Mouse (Mus musculus): ENCODE data around the gene Ciao2a.

Ciao2a gene

DNA sequence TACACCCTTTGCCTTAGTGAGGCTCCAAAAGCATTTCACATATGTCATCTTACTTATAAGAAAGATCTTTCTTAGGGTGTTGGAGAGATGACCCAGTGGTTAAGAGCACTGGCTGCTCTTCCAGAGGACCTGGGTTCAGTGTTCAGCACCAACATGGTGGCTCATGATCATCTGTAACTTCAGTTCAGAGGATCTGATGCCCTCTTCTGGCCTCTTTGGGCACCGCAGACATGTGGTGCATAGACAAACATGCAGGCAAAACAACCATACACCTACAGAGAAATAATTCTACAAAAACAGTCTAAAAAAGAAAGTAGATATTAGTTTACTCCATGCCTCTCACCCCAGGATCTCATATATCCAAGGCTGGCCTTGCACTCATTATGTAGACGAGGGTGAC is 33.7 kb downstream of the Ciao2a start:
- no peak for DNase-seq (ENCODE audit: low read depth, low spot score)

DNA sequence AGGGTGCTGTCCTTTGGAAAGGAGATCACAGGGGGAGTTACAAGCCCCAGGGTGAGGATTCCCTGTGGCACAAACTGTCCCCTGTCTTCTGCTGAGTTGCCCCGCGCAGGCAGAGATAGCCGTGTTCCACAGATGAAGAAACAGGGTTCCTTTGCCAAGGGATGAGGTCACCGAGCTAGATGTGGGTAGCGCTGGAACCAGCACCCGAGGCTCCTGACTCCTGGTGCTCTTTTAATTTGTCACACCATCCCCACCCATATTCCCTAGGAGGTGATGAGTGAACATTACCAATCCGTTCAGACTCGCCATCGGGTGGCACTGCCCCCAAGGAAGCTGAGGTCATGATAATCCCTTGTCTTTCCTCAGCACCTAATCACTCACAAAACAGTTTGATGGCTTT is 36.6 kb downstream of the Ciao2a start:
- no peak for DNase-seq (ENCODE audit: low read depth, low spot score)

DNA sequence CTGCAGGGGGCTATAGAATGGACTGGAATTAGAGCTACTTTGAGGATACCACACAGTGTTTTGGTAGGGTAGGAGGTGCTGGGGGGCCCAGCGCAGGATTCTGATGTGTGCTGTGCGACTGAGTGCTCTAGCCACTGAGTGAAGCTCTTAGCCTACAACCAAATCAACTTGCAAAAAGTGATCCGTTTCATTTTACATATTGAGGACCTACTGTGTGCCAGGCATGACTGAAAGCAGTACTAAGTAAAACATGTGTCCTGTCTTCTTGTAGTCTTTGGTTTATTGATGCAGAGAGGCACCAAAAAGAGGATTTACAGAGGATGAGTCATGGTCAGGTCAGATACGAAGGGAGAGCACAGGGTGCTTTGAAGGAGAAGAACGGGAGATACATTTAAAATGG is 40.8 kb downstream of the Ciao2a start:
- no peak for DNase-seq (ENCODE audit: low read depth, low spot score)

DNA sequence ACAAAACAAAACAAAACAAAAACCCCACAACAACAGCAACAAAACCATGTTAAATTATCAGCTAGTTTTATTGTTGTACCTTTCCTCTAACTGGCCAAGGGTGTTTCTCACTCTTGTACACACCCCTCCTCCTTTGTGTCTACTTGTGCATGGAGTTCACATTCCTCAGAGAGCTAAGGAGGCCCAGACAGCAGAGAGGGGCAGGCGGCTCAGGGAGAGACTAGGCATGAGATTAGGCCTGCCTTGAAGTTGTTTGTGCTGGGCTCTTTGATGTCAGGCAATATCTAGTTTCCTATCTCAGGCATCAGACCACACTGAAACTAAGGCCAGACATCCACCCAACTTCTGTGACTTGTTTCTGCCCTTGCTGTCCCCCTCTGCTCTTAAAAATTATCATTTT is 41.8 kb downstream of the Ciao2a start:
- DNase-seq (ENCODE audit: low read depth, low spot score) = no peak

DNA sequence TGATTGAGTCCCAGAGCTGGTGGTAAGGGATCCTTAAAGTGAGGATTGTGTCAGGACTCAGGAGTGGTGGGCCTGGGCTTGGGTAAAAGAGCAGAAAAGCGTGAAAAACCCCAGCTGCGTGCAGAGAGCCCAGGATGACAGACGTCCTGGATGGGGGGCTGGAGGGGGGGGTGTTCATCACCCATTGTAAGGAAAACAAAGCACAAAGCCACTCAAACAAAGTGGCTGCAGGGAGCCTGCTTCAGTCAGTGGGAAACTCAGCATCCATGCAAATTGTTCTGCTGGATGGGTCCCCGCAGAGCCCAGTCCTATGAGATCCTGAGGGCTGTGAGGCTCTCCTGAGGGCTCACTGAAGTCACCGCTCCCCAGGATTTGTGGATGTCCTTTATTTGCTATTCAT is 44.1 kb downstream of the Ciao2a start:
- peak; percentile 29 for DNase-seq (ENCODE audit: low read depth, low spot score)

DNA sequence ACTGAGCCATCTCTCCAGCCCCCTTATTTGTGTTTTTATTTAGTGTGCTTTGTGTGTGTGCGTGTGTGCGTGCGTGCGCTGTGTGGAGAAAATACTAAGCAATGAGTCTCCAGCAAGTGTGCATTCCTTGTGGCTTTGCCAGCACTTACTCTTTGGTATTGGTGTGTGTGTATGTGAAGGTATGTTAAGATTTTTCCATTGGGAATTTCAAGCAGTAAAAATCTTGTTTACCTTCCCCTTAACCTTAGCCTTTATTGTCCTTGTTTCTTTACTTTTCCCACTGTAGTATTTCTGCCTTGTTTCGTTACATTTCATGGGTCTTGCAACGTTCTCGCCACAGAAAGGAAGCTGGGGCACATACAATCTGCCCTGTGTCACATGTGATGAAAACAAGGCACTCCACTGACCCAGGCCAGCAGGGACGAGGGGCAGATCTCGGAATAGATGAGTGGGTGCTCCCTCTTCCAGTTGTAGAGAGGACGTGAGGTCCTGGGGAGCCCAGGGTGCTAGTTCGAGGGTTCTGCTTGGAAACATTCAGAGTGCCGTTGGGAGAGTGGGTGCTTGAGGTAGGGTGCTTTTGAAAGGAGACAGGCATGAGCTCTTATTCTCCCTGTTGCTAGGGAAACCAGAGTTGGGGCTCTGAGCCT is 45.0 kb downstream of the Ciao2a start:
- DNase-seq (ENCODE audit: low read depth, low spot score) = no peak

DNA sequence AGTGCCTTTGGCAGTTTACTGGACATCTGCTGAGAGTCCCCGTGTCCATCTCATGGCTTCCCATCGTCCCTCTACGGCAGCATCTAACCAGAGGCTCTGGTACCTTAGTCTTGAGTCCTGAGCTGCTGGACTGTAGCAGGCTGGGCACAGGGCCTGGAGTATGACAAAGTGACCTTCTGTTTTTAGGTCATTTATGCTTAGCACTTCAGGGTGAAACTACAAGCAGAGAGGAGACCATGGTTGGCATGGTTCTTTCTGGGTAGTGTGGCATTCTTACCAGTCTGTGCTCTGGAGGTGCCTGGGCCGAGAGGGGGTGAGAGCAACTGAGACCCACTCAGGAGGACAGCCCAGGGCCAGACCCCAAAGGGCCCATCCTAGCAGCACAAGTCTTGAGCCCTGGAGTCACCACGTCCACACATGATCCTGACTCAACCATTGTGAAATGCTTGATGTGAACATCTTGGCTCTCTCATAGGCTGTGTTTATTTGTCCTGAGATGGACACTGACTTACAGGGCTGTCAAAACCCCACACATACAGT is 47.0 kb downstream of the Ciao2a start:
- DNase-seq (ENCODE audit: low read depth, low spot score) = no peak

DNA sequence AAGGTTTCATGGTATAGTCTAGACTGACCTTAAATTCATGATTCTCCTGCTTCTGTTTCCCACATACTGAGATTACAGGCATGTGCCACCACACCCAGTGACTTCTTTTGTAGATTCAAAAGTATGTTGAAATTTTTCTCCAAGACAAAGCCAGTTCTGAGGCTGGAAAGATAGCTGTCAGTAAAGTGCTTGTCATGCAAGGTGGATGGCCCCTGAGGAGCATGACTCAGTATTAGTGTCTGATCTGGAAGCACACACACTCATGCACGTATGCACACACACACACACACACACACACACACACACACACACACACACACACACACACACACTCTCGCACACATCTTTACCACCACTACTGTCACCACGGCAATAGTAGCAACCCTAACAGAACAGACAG is 48.6 kb downstream of the Ciao2a start:
- DNase-seq (ENCODE audit: low read depth, low spot score) = no peak

DNA sequence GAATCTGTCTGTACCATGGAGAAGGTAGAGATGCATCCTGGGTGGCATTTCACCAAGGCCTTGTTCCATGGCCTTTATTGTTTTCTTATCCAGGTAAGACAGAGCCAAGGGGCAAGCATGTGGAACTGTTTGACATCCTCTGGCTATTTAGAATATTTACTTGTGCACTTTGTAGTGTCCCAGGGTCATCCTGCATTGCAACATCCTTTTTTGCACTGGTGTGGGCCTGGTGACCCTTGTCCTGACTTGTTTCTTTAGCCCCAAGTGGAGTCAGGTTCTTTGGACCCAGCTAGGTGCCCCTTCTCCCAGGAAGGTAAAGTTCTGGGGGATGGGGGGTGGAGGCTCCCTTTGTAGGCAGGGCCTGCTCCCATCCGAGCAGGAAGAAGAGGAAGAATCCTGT is 51.6 kb downstream of the Ciao2a start:
- no peak for DNase-seq (ENCODE audit: low read depth, low spot score)

DNA sequence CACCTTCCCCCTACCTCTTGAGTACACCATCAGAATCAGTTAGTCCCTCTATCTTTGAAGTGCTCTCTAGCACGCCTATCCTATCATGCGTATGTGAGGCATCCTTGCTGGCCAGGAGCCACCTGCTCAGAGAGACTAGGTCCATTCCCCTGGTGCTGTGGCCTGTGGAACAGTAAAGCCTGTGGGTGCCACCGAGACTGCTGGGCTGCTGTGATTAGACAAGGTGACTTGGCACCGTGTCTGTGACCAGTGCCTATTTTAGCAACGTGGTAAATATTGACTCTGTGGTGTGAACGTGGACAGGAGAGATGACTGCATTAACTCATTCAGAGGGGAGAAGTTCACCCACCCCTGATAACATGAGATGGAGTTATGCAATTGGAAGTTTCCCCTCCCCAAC is 53.4 kb downstream of the Ciao2a start:
- no peak for DNase-seq (ENCODE audit: low read depth, low spot score)

DNA sequence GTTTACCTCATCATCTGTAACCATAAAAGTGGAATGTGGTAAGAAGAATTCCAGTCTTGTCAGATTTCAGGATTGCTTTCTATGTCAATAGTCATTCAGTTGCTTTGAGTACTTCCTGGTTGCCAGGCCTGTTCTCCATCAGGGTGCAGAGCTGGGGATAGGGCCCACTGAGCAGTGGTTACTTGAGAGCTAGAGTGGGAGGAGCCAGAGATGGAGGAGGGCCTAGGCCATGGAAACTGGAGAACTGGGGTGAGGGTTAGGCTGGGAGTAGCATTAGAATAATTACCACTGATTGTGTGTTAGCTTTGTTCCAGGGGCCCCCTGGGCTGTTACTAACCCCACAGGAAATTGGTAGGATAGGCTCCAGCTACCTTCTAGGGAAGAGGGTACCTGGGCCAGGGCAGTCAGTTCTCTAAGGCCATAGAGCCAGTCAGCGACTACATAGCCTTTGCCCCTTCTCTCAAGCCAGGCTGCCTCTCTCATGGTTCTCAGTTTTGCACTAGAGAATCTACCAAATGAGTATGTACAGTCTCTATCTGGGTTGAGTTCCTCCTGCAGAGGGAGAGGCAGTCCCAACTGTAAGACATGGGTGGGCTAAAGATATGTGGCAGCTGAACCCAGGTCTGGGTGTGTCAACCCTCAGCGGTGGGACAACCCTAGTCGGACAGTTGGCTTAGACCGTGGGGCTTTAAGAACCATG is 54.9 kb downstream of the Ciao2a start:
- no peak for DNase-seq (ENCODE audit: low read depth, low spot score)

DNA sequence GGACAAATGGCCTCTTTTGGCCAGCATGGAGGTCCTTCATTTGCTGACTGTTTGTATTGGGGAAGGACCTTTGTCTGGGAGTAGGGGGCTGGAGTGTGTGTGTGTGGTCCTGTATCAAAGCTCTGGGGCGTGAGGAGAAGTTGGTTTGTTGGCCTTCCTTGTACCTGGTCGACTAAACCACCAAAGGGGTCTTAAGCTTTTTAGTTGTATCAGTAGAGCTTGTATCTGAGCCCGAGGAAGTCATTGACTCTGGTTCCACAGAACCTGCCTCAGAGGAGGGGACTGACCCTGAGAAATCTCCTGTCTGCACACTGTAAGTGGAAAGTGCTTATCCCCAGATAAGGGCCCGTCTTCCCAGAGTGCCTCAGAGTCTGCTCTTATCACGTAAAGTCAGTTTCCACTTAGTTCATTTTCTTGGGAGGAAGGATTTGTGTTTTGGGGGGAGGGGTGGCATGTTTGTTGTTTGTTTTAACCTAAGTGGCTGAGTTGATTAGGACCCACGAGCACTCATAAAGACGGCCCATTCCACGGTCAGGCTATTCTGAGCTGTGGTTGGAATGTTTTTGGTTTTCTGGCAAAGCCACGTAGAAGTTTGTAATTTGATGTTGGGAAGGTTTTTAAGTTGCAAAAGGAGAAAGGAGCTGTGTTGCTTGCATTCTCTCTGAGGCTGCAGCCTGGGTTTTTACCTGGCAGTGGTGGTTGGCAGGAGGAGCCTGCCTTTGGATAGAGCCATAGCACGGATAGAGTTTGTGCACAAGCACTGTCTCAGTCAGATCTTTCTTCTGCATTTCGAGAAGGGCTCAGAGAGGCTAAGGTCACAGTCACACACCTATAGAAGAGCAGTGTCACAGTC is 55.6 kb downstream of the Ciao2a start:
- no peak for DNase-seq (ENCODE audit: low read depth, low spot score)

DNA sequence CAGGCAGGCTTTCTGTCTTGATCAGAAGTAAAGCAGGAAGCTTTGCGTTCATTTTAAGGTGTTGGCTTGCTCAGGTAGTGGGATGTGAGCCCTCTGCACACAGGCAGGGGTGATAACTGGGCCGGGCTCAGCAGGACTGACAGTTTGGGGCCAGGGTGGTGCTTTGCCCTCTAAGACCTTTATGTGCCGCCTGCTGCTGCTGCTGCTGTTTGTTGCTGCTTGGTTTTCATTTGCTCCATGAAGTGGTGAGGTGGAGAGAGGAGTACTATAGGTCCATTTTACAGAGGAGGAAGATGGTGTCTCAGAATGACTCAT is 56.2 kb downstream of the Ciao2a start:
- DNase-seq (ENCODE audit: low read depth, low spot score) = no peak

DNA sequence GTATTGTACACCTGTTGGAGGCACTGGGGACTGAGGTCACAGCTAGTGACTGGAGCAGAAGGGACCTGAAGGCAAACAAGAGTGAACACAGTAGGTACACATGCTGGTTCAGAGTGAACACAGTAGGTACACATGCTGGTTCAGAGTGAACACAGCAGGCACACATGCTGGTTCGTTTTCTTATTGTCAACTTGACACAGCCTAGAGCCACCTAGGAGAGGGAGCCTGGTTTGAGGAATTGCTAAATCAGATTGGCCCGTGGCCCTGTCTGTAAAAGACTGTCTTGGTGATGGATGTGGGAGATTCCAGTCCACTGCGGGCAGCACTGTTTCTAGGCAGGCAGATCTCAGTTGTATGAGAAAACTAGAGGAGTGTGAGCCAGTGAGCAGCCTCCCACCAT is 56.6 kb downstream of the Ciao2a start:
- DNase-seq (ENCODE audit: low read depth, low spot score) = no peak

DNA sequence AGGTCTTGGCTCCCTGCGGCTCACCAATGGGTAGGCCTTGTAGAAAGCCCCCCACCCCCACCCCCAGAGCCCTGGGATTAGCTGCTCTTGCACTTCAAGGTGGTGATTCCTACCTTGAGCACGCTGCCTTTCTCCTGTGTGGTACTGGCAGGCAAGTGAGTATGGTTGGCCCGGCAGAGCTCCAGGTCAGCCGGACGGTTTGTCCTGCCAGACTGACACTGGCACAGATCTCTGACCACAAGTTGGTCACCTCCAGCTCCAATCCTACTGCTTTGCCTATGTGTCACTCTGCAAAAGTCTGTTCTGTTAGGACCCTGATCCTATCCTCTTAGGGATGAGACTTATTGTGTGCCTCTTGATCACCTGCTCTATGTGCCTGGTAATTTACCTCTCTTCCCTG is 58.2 kb downstream of the Ciao2a start:
- no peak for DNase-seq (ENCODE audit: low read depth, low spot score)

DNA sequence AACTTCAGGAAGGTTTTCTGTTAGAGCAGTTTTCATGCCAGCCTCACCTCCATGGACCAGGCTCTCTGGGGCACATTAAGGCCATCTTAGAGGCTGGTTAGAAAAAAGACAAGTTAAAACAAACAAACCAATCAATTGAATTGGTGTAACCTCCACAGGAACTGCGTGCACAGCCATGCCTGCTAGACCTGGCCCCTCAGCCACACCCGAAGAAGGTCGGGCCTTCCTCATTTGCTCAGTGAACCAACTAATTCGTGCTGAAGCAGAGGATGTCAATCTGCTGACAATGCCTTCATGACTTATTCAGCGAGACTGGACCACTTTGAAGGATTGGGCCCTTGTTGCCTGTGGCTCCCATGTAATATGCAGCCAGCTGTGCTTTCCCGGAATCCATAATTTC is 60.0 kb downstream of the Ciao2a start:
- DNase-seq (ENCODE audit: low read depth, low spot score) = no peak

Data from telencephalon, adult 2 months (tissue).